Mouse (Mus musculus) liver, adult 2 months (tissue): ENCODE data around the gene 1700020D05Rik. TPM values are rescaled to one million over a fixed set of nuclear protein-coding genes. Genes with fewer than 3 reads are reported as not detected.

ENCODE experiments used
- DNase-seq: peaks from one replicate; pipeline ENCODE4 v3.0.0-alpha.2; 2011; ENCODE audit warnings: low read depth, low spot score; ENCODE audit errors: extremely low read depth
- H3K27ac ChIP-seq: fragments of 200-500 bp; replicated peaks from 2 replicates; pipeline ENCODE4 v1.5.1; 2012; ENCODE audit warnings: low read depth, mild to moderate bottlenecking, control low read depth, inconsistent platforms, low read length; ENCODE audit not compliant: insufficient read depth
- H3K27me3 ChIP-seq: fragments of 200-500 bp; 2 replicates; pipeline ENCODE4 v1.6.1; 2012; ENCODE audit warnings: mild to moderate bottlenecking, moderate library complexity, low read length, inconsistent platforms; ENCODE audit not compliant: control insufficient read depth, insufficient read depth
- H3K36me3 ChIP-seq: fragments of 200-500 bp; 2 replicates; pipeline ENCODE4 v1.6.1; 2012; ENCODE audit warnings: low read length, inconsistent platforms; ENCODE audit not compliant: control insufficient read depth, insufficient read depth
- H3K4me1 ChIP-seq: fragments of 200-500 bp; 2 replicates; pipeline ENCODE4 v1.6.1; 2011; ENCODE audit warnings: low read length; ENCODE audit not compliant: control insufficient read depth, insufficient read depth
- H3K4me3 ChIP-seq: fragments of 200-500 bp; 2 replicates; pipeline ENCODE4 v1.5.1; 2011; ENCODE audit warnings: low read depth, mild to moderate bottlenecking, control low read depth, low read length, moderate library complexity; ENCODE audit not compliant: insufficient read depth
- H3K79me2 ChIP-seq: fragments of 200-500 bp; 2 replicates; pipeline ENCODE4 v1.6.1; 2012; ENCODE audit warnings: inconsistent platforms, mild to moderate bottlenecking, low read length, moderate library complexity; ENCODE audit not compliant: control insufficient read depth, insufficient read depth
- H3K9ac ChIP-seq: fragments of 200-500 bp; 2 replicates; pipeline ENCODE4 v1.6.1; 2012; ENCODE audit warnings: low read depth, mild to moderate bottlenecking, control low read depth, inconsistent platforms, low read length
- CTCF ChIP-seq: fragments of 200-500 bp; IDR thresholded peaks from 2 replicates; pipeline ENCODE4 v1.5.1; 2011; ENCODE audit warnings: low read depth, low read length, control low read depth
- POLR2A ChIP-seq: fragments of 200-500 bp; IDR thresholded peaks from 2 replicates; pipeline ENCODE4 v1.6.1; 2011; ENCODE audit warnings: low read length, control low read depth; ENCODE audit not compliant: insufficient read depth; ENCODE audit errors: extremely low read depth
- WGBS: fragments of 180-500 bp; shearing (Covaris S2); methylation state at CpG from one replicate; pipeline ENCODE4 v1.1.7; 2018; 5-methylcytosine and 5-hydroxymethylcytosine counted together
- polyA plus RNA-seq: library from polyadenylated mRNA; depleted of rRNA; stranded (reverse); fragments of >200 nt; gene quantifications from 2 replicates; pipeline ENCODE4 v1.2.3, GENCODE M21; 2012
- total RNA-seq: library from RNA; depleted of rRNA; stranded (reverse); fragments of >200 nt; gene quantifications from 2 replicates; pipeline ENCODE4 v1.2.3, GENCODE M21; 2014

Gene 1700020D05Rik
- total and polyA plus RNA-seq, 2 experiments = 0.59 to 0.83 TPM

DNA sequence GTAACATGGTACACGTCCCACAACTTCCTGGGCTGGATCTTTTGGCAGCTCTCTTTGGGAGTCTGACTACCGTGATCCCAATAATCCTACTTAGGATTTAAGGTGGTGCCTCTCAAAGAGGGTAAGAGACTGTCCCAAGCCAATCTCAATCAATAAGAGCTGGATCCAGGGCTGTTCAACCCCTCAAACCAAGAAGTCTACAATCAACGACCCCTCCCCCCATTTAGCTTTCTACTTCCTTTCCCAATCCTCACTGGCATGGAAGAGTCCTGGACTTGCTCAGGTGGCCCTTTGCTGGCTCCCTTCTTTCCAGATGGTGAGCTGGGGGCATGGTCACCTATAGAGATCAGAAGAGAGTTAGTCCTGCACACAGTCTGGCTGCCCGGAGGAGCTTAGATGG lies 16.8 kb downstream of the 1700020D05Rik start:
- Histone ChIP-seq H3K36me3 (no peaks in the 10 kb centered on the region), H3K4me3 (no peak overlapping the region), H3K9ac (no peak overlapping the region), H3K79me2 (peaks cover 4% of the 10 kb centered on the region; the same call in 1 of the 2 replicates), H3K27me3 (no peaks in the 10 kb centered on the region), H3K27ac (no peak overlapping the region), H3K4me1 (peaks cover 7% of the 10 kb centered on the region; the same call in 1 of the 2 replicates)
- 84% methylated on average over 4 of the region's 4 CpGs for WGBS
- no peak for TF ChIP-seq POLR2A
- no peak for DNase-seq

DNA sequence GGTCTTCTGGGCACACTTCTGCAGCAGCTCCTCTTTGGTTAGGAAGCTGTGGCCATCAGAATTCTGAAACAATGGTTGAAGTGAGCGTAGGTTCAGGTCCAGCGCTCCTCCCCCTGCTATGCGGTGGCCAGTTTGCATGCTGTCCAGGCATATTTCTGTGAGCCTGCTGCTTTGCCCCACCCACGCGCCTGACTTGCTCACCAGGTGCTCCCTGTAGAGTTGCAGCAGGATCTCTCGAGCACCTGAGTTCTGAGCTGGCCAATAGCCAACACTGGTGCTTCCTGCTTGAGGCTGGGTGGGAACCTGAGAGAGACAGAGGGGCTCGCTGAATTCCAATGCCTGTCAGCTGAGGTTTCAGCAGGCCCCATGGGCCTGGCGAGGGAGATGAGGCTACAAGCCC lies 17.3 kb downstream of the 1700020D05Rik start:
- 91% methylated on average over 8 of the region's 8 CpGs for WGBS
- Histone ChIP-seq H3K4me3 (no peak overlapping the region), H3K27me3 (no peaks in the 10 kb centered on the region), H3K9ac (no peak overlapping the region), H3K4me1 (peaks cover 7% of the 10 kb centered on the region; the same call in 1 of the 2 replicates), H3K36me3 (no peaks in the 10 kb centered on the region), H3K79me2 (peaks cover 4% of the 10 kb centered on the region; the same call in 1 of the 2 replicates), H3K27ac (no peak overlapping the region)
- no peak for DNase-seq
- TF ChIP-seq CTCF (no peak), POLR2A (no peak)

DNA sequence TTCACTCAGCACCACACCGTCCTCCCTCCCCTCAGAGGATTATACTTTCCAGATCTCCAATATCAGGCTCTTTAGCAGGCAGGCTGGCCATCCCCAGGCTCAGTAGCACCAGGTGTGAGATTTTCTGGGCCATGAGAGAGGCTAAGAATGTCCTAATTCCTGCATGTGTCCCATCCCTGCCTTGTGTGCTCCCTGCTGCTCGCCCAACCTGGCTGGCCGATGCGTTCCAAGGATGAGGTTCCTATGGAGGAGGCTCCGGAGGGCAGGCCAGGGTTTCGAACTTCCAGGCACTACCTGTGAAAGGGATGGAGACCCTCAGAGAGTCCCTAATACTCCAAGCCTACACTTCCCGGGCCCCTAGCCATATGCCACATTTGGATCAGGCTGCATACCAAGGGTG lies 17.8 kb downstream of the 1700020D05Rik start:
- H3K27ac ChIP-seq = no peak overlapping the region
- TF ChIP-seq CTCF (no peak), POLR2A (no peak)
- whole genome bisulfite sequencing = 96% methylated on average over 7 of the region's 7 CpGs
- H3K27me3 ChIP-seq = no peaks in the 10 kb centered on the region
- no peaks in the 10 kb centered on the region for H3K36me3 ChIP-seq
- no peak for DNase-seq
- no peak overlapping the region for H3K9ac ChIP-seq
- H3K4me1 ChIP-seq = peaks cover 7% of the 10 kb centered on the region; the same call in 1 of the 2 replicates
- H3K4me3 ChIP-seq = no peak overlapping the region
- H3K79me2 ChIP-seq = peaks cover 3% of the 10 kb centered on the region; the same call in 1 of the 2 replicates

DNA sequence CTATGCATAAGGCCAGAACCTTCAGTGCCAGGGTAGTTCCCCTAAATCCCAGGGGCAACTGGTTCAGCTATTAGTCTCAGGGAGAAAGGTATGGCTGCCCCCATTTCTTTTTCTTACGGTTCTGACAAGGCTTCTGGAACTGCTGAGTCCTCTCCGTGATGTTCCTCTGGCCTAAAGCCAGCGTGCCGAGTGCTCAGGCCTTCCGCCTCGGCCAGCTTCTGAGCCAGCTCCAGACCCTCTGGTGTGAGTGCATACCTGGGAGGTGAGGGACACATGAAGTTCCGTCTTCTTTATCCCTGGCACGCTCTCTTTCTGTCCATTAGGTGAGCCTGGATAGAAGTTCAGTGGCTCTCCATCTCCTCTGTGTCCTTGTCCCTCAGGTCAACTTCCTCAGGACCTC lies 18.2 kb downstream of the 1700020D05Rik start:
- Histone ChIP-seq H3K79me2 (no peaks in the 10 kb centered on the region), H3K9ac (no peak overlapping the region), H3K27me3 (no peaks in the 10 kb centered on the region), H3K27ac (no peak overlapping the region), H3K4me1 (peaks cover 7% of the 10 kb centered on the region; the same call in 1 of the 2 replicates), H3K4me3 (no peak overlapping the region), H3K36me3 (no peaks in the 10 kb centered on the region)
- DNase-seq = no peak
- WGBS = 90% methylated on average over 8 of the region's 8 CpGs
- no peak for TF ChIP-seq POLR2A
- TF ChIP-seq CTCF = no peak

DNA sequence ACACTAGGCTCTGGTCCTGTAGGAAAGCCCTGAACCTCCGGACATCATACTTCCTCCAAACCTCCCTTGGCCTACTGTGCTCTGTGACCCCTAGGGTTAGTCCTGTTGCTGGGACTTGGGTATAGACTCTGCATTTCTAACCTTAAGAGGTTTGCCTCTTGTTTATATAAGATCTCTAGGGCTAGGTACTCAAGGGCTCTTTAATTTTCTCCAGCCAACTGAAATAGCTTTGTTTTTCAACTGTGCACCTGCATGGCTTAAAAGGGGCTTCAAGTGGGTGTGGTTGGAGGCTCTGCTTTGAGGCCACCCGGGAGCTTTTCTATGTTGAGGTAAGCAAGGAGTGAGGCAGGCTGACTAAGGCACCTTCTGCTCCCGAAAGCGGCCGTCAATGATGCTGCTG lies 19.1 kb downstream of the 1700020D05Rik start:
- no peaks in the 10 kb centered on the region for H3K36me3 ChIP-seq
- H3K9ac ChIP-seq = no peak overlapping the region
- DNase-seq = no peak
- no peak overlapping the region for H3K4me3 ChIP-seq
- 91% methylated on average over 5 of the region's 5 CpGs for WGBS
- TF ChIP-seq CTCF (no peak), POLR2A (no peak)
- no peaks in the 10 kb centered on the region for H3K27me3 ChIP-seq
- H3K4me1 ChIP-seq = peaks cover 7% of the 10 kb centered on the region; the same call in 1 of the 2 replicates
- H3K27ac ChIP-seq = no peak overlapping the region
- no peaks in the 10 kb centered on the region for H3K79me2 ChIP-seq

DNA sequence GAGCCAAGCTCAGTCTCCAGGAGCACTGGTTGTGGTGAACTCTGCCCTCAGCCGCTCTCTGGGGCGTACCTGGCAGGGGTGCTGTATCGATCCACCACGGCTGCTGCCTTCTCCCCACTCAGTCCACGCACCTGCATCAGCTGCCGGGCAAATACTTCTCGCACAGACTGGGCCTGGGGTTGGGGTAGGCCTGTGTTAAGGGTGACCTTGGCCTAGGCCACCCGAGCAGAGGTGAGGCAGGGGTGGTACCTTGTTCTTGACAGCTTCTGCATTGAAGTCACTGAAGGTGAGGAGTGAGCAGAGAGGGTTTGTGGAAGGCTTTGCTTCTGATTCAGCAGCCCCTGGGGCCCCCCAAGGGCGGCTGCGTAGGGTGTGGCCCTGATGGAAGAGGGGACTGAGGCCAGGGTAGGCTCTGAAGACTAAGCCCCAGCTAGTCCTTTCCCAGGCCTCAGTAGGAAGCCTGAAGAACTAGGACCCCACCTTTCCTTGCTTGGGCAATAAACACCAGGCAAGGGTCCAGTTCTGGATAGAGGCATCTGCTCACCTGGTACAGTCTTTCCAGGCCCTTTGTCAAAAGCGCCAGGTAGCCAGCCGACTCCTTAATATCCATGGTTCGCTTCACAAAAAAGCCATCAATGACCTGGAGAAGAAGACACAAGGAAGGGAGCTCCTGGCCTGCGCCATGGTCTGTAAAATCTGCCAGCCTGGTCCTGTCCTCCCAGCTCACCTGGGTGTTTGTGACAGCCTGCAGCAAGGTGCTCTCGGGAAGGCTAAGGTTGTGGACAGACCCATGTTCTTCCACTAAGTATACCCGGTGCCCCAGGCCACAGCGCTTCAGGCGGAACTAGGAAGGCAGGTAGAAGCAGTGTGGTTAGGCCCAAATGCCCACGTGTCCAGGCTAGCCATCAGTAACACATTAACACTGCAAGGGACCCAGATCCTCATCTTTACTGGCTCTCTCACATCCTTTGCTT lies 19.9 kb downstream of the 1700020D05Rik start:
- WGBS = 89% methylated on average over 19 of the region's 19 CpGs
- DNase-seq = no peak

More for the DNA sequence above, 19.9 kb downstream of the 1700020D05Rik start:
- no peaks in the 10 kb centered on the region for H3K27me3 ChIP-seq
- no peaks in the 10 kb centered on the region for H3K36me3 ChIP-seq
- H3K9ac ChIP-seq = no peak overlapping the region
- H3K4me3 ChIP-seq = no peak overlapping the region
- H3K79me2 ChIP-seq = no peaks in the 10 kb centered on the region
- peaks cover 5% of the 10 kb centered on the region; the same call in 1 of the 2 replicates for H3K4me1 ChIP-seq
- TF ChIP-seq POLR2A = no peak
- no peak for TF ChIP-seq CTCF
- no peak overlapping the region for H3K27ac ChIP-seq
